In genomic region chr6:117596166-117596840, GRCm38 (mm10) we compare ENCODE assay signal across 14 mouse cellular contexts.
"Had no signal": no experiment of that assay in that cellular context is flagged by ENCODE, and none has a peak within 500 bp of the region (broad histone marks: within the 10 kb centered on the region; RNA-seq: fewer than 3 reads in every experiment).

No protein-coding gene starts in this region.

- DNase-seq: kidney, adult 18-20 months; kidney, postnatal 10 days; kidney, postnatal 4 days; left cerebral cortex, postnatal 4 days; liver, embryonic 13.5 days; lung, adult 18-20 months; midbrain, embryonic 14.5 days; right cerebral cortex, postnatal 14 days; thymus, postnatal 14 days had no signal

- H3K27ac ChIP-seq: layer of hippocampus, adult 2 months; limb, embryonic 15.5 days; liver, embryonic 13.5 days; neural tube, embryonic 12.5 days; stomach, embryonic 15.5 days had no signal

- H3K4me1 ChIP-seq: liver, embryonic 13.5 days; neural tube, embryonic 12.5 days; stomach, embryonic 15.5 days had no signal

- H3K9ac ChIP-seq: limb, embryonic 15.5 days; liver, embryonic 13.5 days; neural tube, embryonic 12.5 days; stomach, embryonic 15.5 days had no signal

- H3K9me3 ChIP-seq: limb, embryonic 15.5 days; liver, embryonic 13.5 days; neural tube, embryonic 12.5 days; stomach, embryonic 15.5 days had no signal

- H3K4me3 ChIP-seq: layer of hippocampus, adult 2 months; limb, embryonic 15.5 days; liver, embryonic 13.5 days; myocyte; neural tube, embryonic 12.5 days; stomach, embryonic 15.5 days had no signal

- H3K4me2 ChIP-seq: limb, embryonic 15.5 days; liver, embryonic 13.5 days; neural tube, embryonic 12.5 days; stomach, embryonic 15.5 days had no signal

- H3K27me3 ChIP-seq: limb, embryonic 15.5 days; liver, embryonic 13.5 days; neural tube, embryonic 12.5 days; stomach, embryonic 15.5 days had no signal

- H3K36me3 ChIP-seq: limb, embryonic 15.5 days; liver, embryonic 13.5 days; neural tube, embryonic 12.5 days; stomach, embryonic 15.5 days had no signal
